Mouse (Mus musculus): ENCODE results near the gene Gm8165.
"Not testable (repeated sequence)": the region's sequence is repeated elsewhere in the genome, so short reads cannot be mapped to it uniquely, and the experiment has no call there.

Gm8165 gene

DNA sequence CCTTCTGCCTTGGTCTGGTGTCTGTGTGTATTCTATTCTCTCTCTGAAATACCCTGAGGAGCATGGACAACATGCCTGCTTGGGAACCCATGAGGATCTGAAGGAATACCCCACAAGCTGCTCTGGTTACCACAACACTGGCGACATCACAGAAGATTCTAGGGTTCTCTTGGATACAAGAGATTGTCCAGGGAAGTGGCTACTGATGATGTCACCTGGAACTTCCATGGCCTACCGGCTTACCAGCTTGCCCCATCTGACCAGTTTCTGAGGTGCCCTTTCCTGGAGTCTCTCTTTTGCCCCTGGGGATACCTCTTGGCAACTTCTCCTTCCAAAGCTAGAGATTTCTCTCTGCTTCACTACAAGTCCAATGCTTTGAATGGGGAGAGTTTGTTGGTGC, at the start of gene Gm8165:
TSS of gene Gm8165 (minus strand) at position 101 of the 400 bp plus-strand sequence.
- not testable (repeated sequence) for DNase-seq (ENCODE audit: low spot score)

DNA sequence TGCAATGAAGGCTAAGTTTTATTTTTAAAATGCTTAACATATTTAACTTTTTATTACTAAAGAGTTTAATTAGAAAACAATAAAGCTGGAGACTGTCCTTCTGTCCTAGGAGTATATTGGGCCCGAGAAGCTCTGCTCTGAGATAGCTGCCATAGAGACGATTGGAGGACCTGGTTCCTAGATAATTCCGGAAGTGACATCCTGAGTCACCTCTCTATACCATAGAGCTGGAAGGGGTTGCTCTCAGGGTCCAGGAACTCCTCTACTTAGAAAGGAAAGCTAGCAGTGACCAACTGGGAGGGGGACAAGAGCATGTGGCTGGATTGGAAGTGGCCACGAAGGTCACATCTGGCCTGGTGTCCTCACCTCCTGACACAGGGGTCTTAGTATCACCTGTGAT, 20.6 kb upstream of the Gm8165 start, which contains the start of gene Gm7324:
TSS of gene Gm7324 (plus strand) at position 208 of the 400 bp plus-strand sequence.
- not testable (repeated sequence) for DNase-seq (ENCODE audit: low spot score)

All from layer of hippocampus, adult 11-12 months (tissue).